Mouse (Mus musculus) embryonic facial prominence, embryonic 14.5 days (tissue): ENCODE data around the gene Sall4. TPM values are rescaled to one million over a fixed set of nuclear protein-coding genes. Genes with fewer than 3 reads are reported as not detected.

Source experiments
- ATAC-seq: fragments of 200-750 bp; cut with Nextera tagmentation; 2 replicates; pipeline ENCODE4 v1.8.0; 2017; ENCODE audit warnings: low read depth, moderate number of reproducible peaks, moderate TSS enrichment
- DNase-seq: peaks from one replicate; pipeline ENCODE4 v3.0.0-alpha.2; 2015; ENCODE audit warnings: low spot score
- H3K27ac ChIP-seq: fragments of 300-500 bp; sonication (generic); replicated peaks from 2 replicates; pipeline ENCODE4 v1.5.1; 2014; ENCODE audit warnings: low read depth, mild to moderate bottlenecking, low read length, moderate library complexity
- H3K27me3 ChIP-seq: fragments of 300-500 bp; sonication (generic); replicated peaks from 2 replicates; pipeline ENCODE4 v1.6.1; 2014; ENCODE audit warnings: low read length; ENCODE audit not compliant: control insufficient read depth, insufficient read depth
- H3K36me3 ChIP-seq: fragments of 300-500 bp; sonication (generic); 2 replicates; pipeline ENCODE4 v1.6.1; 2014; ENCODE audit warnings: low read length, mixed read lengths; ENCODE audit not compliant: control insufficient read depth, insufficient read depth
- H3K4me1 ChIP-seq: fragments of 300-500 bp; sonication (generic); 2 replicates; pipeline ENCODE4 v1.6.1; 2014; ENCODE audit warnings: antibody characterized with exemption, low read length; ENCODE audit not compliant: control insufficient read depth, insufficient read depth
- H3K4me2 ChIP-seq: fragments of 300-500 bp; sonication (generic); 2 replicates; pipeline ENCODE4 v1.6.1; 2014; ENCODE audit warnings: low read depth, mild to moderate bottlenecking, low read length, moderate library complexity, mixed read lengths
- H3K4me3 ChIP-seq: fragments of 300-500 bp; sonication (generic); 2 replicates; pipeline ENCODE4 v1.5.1; 2014; ENCODE audit warnings: low read depth, mild to moderate bottlenecking, low read length
- H3K9ac ChIP-seq: fragments of 300-500 bp; sonication (generic); 2 replicates; pipeline ENCODE4 v1.6.1; 2014; ENCODE audit warnings: low read depth, mild to moderate bottlenecking, low read length, moderate library complexity, mixed read lengths
- H3K9me3 ChIP-seq: fragments of 300-500 bp; sonication (generic); 2 replicates; pipeline ENCODE4 v1.6.1; 2016; ENCODE audit warnings: low read length; ENCODE audit not compliant: control insufficient read depth
- WGBS: fragments of 180-500 bp; shearing (Covaris S2); extraction: QIAGEN DNeasy Blood & Tissue Kit; methylation state at CpG from one replicate; pipeline ENCODE4 v1.1.7; 2014; 5-methylcytosine and 5-hydroxymethylcytosine counted together
- polyA plus RNA-seq: library from polyadenylated mRNA; unstranded; fragments of >200 nt; fragmentation: Nextera tagmentation; extraction: Ambion mirVana; gene quantifications from 2 replicates; pipeline ENCODE4 v1.2.1, GENCODE M21; 2014

The Sall4 gene
- polyA plus RNA-seq, 1 experiment from 2014 or later = 0.35 TPM

DNA sequence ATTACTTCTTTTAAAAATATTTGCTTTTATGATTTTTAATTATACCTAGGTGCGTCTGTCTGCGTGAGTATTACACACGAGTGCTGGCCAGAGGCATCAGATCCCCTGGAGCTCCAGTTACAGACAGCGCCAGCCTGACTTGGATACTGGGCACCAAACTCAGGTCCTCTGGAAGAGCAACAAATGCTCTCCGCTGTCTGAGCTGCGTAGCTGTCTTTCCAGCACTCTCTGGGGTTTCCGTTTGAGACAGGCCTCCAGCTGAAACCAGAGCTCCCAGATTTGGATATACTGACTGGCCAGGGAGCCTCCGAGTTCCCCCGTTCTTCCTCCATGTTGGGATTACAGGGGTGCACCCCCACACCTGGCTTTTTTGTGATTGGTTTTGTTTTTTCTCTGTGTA lies 12.9 kb upstream of the Sall4 start:
- Histone ChIP-seq H3K4me1 (peaks cover 5% of the 10 kb centered on the region; the same call in 1 of the 2 replicates), H3K9ac (no peak overlapping the region), H3K36me3 (no peaks in the 10 kb centered on the region), H3K4me3 (no peak overlapping the region), H3K4me2 (no peak overlapping the region), H3K9me3 (no peaks in the 10 kb centered on the region), H3K27ac (no peak overlapping the region; the same call in 1 of the 2 replicates), H3K27me3 (no peaks in the 10 kb centered on the region)
- DNase-seq = peak; percentile 15
- ATAC-seq = no peak
- 20% methylated on average over 9 of the region's 9 CpGs for WGBS

DNA sequence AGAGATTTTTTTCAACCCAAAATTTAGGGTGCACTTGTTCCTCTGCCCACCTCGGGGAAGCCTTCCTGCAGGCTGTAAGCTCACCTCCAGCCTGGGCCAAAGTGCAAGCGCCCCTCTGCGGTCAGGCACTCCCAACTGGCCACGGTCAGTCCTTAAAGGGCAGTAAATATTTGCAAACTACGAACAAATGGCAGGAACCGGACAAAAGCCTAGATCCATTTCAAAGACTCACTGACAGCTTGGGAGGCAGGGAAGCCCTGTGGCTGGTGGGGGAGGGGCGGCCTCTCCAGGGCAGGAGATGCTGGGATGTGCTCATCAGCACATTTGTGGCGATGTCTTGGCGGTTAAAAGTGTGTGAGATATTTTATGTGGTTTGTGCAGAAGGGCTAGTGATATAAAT lies 12.3 kb upstream of the Sall4 start:
- H3K36me3 ChIP-seq = no peaks in the 10 kb centered on the region
- H3K4me2 ChIP-seq = no peak overlapping the region; the same call in 1 of the 2 replicates
- no peak for DNase-seq
- H3K9me3 ChIP-seq = no peaks in the 10 kb centered on the region
- no peak overlapping the region for H3K27ac ChIP-seq
- ATAC-seq = no peak
- H3K9ac ChIP-seq = no peak overlapping the region
- peaks cover 5% of the 10 kb centered on the region; the same call in 1 of the 2 replicates for H3K4me1 ChIP-seq
- H3K27me3 ChIP-seq = no peaks in the 10 kb centered on the region
- 16% methylated on average over 9 of the region's 9 CpGs for WGBS
- no peak overlapping the region for H3K4me3 ChIP-seq

DNA sequence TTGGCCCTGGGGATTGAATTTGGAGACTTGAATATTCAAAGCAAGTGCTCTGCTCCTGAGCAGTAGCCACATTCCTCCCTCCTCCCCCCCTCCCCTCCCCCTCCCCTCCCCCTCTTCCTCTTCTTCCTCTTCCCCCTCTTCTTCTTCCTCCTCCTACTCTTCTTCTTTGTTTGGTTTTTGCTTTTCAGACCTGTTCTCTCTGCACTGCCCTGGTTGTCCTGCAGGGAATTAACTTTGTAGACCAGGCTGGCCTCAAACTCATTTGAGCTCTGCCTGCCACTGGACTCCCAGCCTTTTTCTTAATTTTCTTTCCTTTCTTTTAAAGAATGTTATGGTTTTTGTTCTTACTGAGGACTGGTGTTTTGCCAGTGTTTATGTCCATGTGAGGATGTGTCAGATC lies 9.7 kb upstream of the Sall4 start:
- Histone ChIP-seq H3K27me3 (no peaks in the 10 kb centered on the region), H3K9me3 (no peaks in the 10 kb centered on the region), H3K27ac (no peak overlapping the region), H3K4me1 (peaks cover 5% of the 10 kb centered on the region; the same call in 1 of the 2 replicates), H3K4me2 (no peak overlapping the region), H3K4me3 (no peak overlapping the region), H3K9ac (no peak overlapping the region), H3K36me3 (no peaks in the 10 kb centered on the region)
- DNase-seq = no peak
- no peak for ATAC-seq

DNA sequence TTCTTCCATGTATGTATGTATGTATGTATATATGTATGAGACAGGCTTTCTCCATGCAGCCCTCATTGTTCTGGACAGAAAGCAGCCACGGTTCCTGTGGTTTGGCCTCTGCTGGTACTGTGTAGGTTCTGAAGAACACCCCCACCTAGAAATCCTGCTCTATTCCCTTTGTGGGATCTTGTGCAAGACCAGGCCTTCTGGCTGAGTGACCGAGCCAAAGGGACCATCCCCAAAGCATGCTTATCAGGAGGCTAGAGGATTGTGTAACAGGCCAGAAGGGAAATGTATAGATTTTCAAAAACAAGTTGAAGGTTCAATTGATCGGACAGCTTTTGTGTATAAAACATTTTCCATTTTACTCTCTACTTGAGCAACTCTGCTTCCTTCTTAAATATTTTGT lies 8.5 kb upstream of the Sall4 start:
- DNase-seq (no peak), ATAC-seq (no peak)
- Histone ChIP-seq H3K9me3 (no peaks in the 10 kb centered on the region), H3K4me2 (no peak overlapping the region), H3K4me1 (peaks cover 5% of the 10 kb centered on the region; the same call in 1 of the 2 replicates), H3K4me3 (no peak overlapping the region), H3K27me3 (no peaks in the 10 kb centered on the region), H3K27ac (no peak overlapping the region), H3K9ac (no peak overlapping the region), H3K36me3 (no peaks in the 10 kb centered on the region)
- 80% methylated on average over 3 of the region's 3 CpGs for WGBS

DNA sequence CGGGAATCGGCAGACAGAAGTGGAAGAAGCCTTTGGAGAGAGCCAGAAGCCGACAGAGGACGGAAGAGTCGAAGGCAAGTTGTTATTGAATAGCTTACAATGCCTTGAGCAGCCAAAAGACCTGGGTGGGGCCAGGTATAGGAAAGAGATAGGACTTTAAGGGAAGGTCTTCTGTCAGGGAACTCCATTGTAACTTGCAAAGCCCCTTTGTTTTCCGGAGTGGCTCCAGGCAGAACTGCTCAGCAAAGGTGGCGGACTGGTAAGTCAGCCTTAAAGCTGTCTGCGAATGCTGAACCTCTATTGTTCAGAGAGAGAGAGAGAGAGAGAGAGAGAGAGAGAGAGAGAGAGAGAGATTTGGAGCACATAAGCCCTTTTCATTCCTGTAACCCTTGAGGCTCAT lies 1.5 kb upstream of the Sall4 start:
- Histone ChIP-seq H3K9ac (no peak overlapping the region), H3K9me3 (no peaks in the 10 kb centered on the region), H3K27ac (no peak overlapping the region), H3K4me3 (no peak overlapping the region), H3K36me3 (no peaks in the 10 kb centered on the region), H3K27me3 (peaks cover 54% of the 10 kb centered on the region), H3K4me2 (no peak overlapping the region), H3K4me1 (peaks cover 14% of the 10 kb centered on the region)
- no peak for DNase-seq
- WGBS = 49% methylated on average over 8 of the region's 8 CpGs
- ATAC-seq = no peak

DNA sequence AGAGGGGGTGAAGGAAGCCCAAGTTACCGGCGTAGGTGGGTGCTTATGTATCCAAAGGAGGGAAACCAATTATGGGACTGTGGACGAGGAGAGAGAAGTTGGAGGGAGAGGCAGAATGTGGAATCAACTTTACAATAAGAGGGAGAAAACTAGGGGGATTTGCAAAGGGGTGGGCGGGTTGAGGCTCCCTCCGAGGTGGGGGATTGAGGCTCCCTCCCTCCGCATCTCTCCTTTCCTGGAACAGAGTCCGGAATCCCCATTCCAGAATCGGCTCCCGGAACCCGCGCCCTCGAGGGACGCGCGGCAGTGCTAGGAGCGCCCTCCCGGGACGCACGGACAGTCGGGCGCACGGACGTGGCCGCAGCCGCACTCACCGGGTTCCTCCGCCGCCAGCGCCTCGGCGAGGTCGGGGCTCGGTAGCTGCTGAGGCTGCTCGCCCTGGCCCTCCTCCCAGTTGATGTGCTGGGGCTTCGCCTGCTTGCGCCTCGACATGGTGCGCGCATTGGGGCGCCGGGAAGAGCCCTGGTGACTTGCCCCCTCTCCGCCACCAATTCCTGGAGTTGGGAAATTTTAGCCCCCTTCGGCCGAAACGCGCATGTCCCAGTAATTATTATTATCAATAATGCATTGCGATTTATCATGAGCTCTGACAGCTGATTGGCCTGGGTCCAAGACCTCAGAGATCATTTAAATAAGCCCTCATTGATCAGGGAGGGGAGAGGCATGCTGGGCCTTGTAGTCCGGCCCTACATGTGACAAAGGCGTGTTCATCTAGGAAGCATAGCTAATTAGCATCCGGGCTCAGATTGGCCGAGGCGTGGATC lies 993 bp downstream of the Sall4 start:
- Histone ChIP-seq H3K4me2 (peak overlapping the region; percentile 97), H3K4me3 (peak overlapping the region; percentile 56), H3K4me1 (peaks cover 14% of the 10 kb centered on the region), H3K36me3 (no peaks in the 10 kb centered on the region), H3K27me3 (peaks cover 76% of the 10 kb centered on the region), H3K9me3 (no peaks in the 10 kb centered on the region), H3K27ac (no peak overlapping the region), H3K9ac (peak overlapping the region; percentile 63)
- ATAC-seq (peak; percentile 70; the same call in 1 of the 2 replicates), DNase-seq (peak; percentile 77)
- WGBS = under 1% methylated on average over 37 of the region's 52 CpGs

DNA sequence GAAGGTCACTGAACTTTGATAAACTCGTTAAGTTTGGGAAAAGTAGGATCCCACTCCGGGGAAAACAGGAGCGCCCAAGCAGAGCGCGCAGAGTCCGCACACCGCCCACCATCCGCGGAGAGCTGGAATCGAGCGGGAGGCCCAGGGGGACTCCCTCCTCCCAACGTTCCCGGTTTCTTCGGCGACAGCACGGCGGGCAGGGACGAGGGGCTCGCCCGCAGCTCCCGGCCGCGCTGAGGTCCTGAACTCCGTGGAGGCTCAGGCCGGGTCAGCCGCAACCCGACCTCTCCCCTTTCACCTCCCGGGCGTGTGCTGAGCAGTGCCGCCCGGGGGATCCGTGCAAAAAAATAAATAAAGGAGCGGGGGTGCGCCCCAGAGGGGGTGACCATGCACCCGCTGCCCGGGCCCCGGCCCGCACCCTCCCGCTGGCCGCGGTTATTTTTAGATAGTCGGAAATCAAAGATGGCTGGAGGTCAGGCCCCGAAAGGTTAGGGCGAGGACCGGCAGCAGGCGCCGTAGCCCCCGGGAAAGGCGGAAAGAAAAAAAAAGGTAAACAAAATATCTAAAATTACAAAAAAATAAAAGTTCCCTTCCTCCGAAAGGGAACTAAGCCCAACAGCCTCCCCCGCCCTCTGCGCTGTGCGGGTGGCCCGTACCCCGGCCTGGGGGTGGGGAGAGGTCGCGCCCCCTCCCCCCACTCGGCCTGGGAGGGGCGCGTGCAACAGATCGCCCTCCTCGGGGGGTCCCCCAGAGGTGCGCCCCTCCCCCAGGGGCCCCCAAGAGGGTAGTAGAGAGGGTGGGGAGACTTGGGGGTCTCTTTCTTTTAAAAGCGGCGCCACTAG lies 1.8 kb downstream of the Sall4 start:
- Histone ChIP-seq H3K27ac (no peak overlapping the region), H3K4me2 (peak overlapping the region; percentile 97), H3K27me3 (peaks cover 76% of the 10 kb centered on the region), H3K9me3 (no peaks in the 10 kb centered on the region), H3K9ac (peak overlapping the region; percentile 63), H3K4me3 (peak overlapping the region; percentile 56), H3K36me3 (no peaks in the 10 kb centered on the region), H3K4me1 (peaks cover 14% of the 10 kb centered on the region)
- 1% methylated on average over 61 of the region's 65 CpGs for WGBS
- DNase-seq (no peak), ATAC-seq (no peak)

DNA sequence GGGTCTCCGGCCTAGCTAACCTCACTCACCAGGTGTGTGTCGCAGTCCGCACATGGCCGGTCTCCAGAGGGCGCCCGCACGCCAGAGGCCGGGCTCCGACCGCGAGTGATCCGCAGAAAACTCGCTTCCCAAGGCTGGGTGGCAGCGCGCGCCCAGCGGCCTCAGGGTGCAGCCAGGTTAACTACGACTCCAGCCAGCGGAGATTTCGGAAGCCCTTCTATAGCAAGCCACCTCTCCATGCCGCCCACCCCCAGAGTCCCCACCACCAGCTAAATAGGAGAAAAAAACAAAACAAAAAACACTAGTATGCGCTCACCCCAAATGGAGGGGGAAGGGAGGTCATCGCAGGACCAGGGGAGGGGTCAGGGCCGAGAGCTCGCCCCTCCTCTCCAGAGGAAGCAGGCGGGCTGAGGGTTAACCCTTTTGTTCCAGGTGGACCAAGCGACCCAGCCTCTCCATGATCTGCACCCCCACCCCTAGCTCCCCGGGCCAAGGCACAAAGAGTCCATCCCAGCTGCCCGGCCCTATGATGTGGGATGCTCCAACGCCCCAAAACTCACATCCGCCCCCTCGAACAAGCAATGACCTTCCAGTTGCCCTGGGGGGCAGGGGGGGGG lies 2.6 kb downstream of the Sall4 start:
- WGBS = under 1% methylated on average over 31 of the region's 32 CpGs
- H3K9ac ChIP-seq = peak overlapping the region; percentile 63
- peak; percentile 48 for DNase-seq
- peaks cover 14% of the 10 kb centered on the region for H3K4me1 ChIP-seq
- H3K9me3 ChIP-seq = no peaks in the 10 kb centered on the region
- peaks cover 76% of the 10 kb centered on the region for H3K27me3 ChIP-seq
- peak overlapping the region; percentile 56 for H3K4me3 ChIP-seq
- no peaks in the 10 kb centered on the region for H3K36me3 ChIP-seq
- H3K27ac ChIP-seq = no peak overlapping the region
- ATAC-seq = no peak
- peak overlapping the region; percentile 97 for H3K4me2 ChIP-seq
